Mouse (Mus musculus) G1E (cell line): ENCODE data around the gene Oma1.

Source experiments
- CTCF ChIP-seq: IDR thresholded peaks from 2 replicates; pipeline ENCODE4 v1.5.1; 2012; ENCODE audit warnings: low read depth, low read length, inconsistent platforms, mixed read lengths
- GATA1 ChIP-seq: IDR thresholded peaks from 2 replicates; pipeline ENCODE4 v1.6.1; 2012; ENCODE audit warnings: borderline replicate concordance, low read length, inconsistent platforms, mixed read lengths

DNA sequence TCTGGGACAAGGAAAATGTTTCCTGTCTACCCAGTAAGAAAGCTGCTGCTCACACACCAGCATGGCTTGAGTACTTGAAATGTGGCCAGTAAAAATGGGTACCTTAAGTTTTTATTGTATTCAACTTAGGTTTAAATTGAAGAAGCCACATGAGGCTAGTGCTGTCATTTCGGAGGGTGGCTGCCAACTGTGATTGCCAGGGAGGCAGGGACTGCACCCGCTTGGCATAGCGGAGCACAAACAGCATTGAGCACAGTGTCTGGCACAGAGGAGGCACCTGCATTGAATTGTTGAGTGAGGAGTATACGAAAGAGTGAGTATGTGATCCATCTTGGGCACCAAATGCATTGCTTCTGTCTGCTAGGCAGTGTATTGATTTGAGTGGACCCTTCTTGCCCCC, 81.5 kb downstream of the Oma1 start:
- TF ChIP-seq GATA1 (no peak), CTCF (no peak)
